Mouse (Mus musculus): ENCODE measurements around the gene Ltbr. TPM values are rescaled to one million over a fixed set of nuclear protein-coding genes. Genes with fewer than 3 reads are reported as not detected.

Gene Ltbr
- polyA plus RNA-seq, 1 experiment from 2014 or later, result 67.4 TPM

GRCm38 (mm10) chr6:125349575-125350230 lies 36.0 kb upstream of the Ltbr start:
- Histone ChIP-seq H3K9me3 (ENCODE audit: control insufficient read depth, low read length) (no peaks in the 10 kb centered on the region), H3K9ac (ENCODE audit: low read length) (peak overlapping the region; percentile 56), H3K4me3 (ENCODE audit: low read depth, low read length) (peak overlapping the region; percentile 74), H3K27ac (ENCODE audit: low read depth) (peak overlapping the region; percentile 33), H3K36me3 (ENCODE audit: control insufficient read depth, insufficient read depth, low read length) (0 out of 2 replicates have a peak, but pooled peaks cover 2% of the 10 kb centered on the region), H3K4me2 (ENCODE audit: low read length) (peak overlapping the region; percentile 56), H3K27me3 (replicated peaks; ENCODE audit: control insufficient read depth, insufficient read depth, low read length) (no peaks in the 10 kb centered on the region), H3K4me1 (replicated peaks; ENCODE audit: control insufficient read depth, insufficient read depth, low read length) (peaks cover 48% of the 10 kb centered on the region)
- under 1% methylated on average over 27 of the region's 27 CpGs for WGBS
- ATAC-seq (replicated peaks; ENCODE audit: low FRiP score, low TSS enrichment, low read depth) (peak; percentile 85), DNase-seq (ENCODE audit: low spot score) (peak; percentile 85)

GRCm38 (mm10) chr6:125348721-125349574 lies 35.3 kb upstream of the Ltbr start, which contains the start of gene Tnfrsf1a:
Gene Tnfrsf1a, plus strand, starts transcription at chr6:125349362.
- Histone ChIP-seq H3K4me1 (replicated peaks; ENCODE audit: control insufficient read depth, insufficient read depth, low read length) (peaks cover 46% of the 10 kb centered on the region), H3K27ac (ENCODE audit: low read depth) (peak within 1 kb of the TSS; percentile 33), H3K4me3 (ENCODE audit: low read depth, low read length) (peak within 1 kb of the TSS; percentile 74), H3K36me3 (ENCODE audit: control insufficient read depth, insufficient read depth, low read length) (0 out of 2 replicates have a peak, but pooled peaks cover 2% of the 10 kb centered on the region), H3K9ac (ENCODE audit: low read length) (peak within 1 kb of the TSS; percentile 56), H3K9me3 (ENCODE audit: control insufficient read depth, low read length) (no peaks in the 10 kb centered on the region), H3K27me3 (replicated peaks; ENCODE audit: control insufficient read depth, insufficient read depth, low read length) (no peaks in the 10 kb centered on the region), H3K4me2 (ENCODE audit: low read length) (peak within 1 kb of the TSS; percentile 56)
- DNase-seq (ENCODE audit: low spot score) (no peak), ATAC-seq (replicated peaks; ENCODE audit: low FRiP score, low TSS enrichment, low read depth) (peak; percentile 21; the same call in 1 of the 2 replicates)
- WGBS, result 11% methylated on average over 22 of the region's 22 CpGs

GRCm38 (mm10) chr6:125346029-125346428 lies 32.3 kb upstream of the Ltbr start:
- peaks cover 20% of the 10 kb centered on the region for H3K4me1 ChIP-seq (replicated peaks; ENCODE audit: control insufficient read depth, insufficient read depth, low read length)
- WGBS, result 57% methylated on average over 2 of the region's 2 CpGs
- H3K27me3 ChIP-seq (replicated peaks; ENCODE audit: control insufficient read depth, insufficient read depth, low read length), result no peaks in the 10 kb centered on the region
- no peaks in the 10 kb centered on the region for H3K36me3 ChIP-seq (ENCODE audit: control insufficient read depth, insufficient read depth, low read length)
- no peak overlapping the region for H3K4me2 ChIP-seq (ENCODE audit: low read length)
- H3K9me3 ChIP-seq (ENCODE audit: control insufficient read depth, low read length), result no peaks in the 10 kb centered on the region
- H3K4me3 ChIP-seq (ENCODE audit: low read depth, low read length), result no peak overlapping the region
- H3K9ac ChIP-seq (ENCODE audit: low read length), result no peak overlapping the region
- DNase-seq (ENCODE audit: low spot score) (no peak), ATAC-seq (replicated peaks; ENCODE audit: low FRiP score, low TSS enrichment, low read depth) (no peak)
- H3K27ac ChIP-seq (ENCODE audit: low read depth), result no peak overlapping the region

- H3K4me2 ChIP-seq (ENCODE audit: low read length), result no peak overlapping the region
- H3K27me3 ChIP-seq (replicated peaks; ENCODE audit: control insufficient read depth, insufficient read depth, low read length), result no peaks in the 10 kb centered on the region
- DNase-seq (ENCODE audit: low spot score) (no peak), ATAC-seq (replicated peaks; ENCODE audit: low FRiP score, low TSS enrichment, low read depth) (no peak)
- H3K4me3 ChIP-seq (ENCODE audit: low read depth, low read length), result no peak overlapping the region
- no peak overlapping the region for H3K27ac ChIP-seq (ENCODE audit: low read depth)
- H3K36me3 ChIP-seq (ENCODE audit: control insufficient read depth, insufficient read depth, low read length), result no peaks in the 10 kb centered on the region
- peaks cover 16% of the 10 kb centered on the region for H3K4me1 ChIP-seq (replicated peaks; ENCODE audit: control insufficient read depth, insufficient read depth, low read length)
- no peak overlapping the region for H3K9ac ChIP-seq (ENCODE audit: low read length)
- WGBS, result 34% methylated on average over 1 of the region's 1 CpGs
- H3K9me3 ChIP-seq (ENCODE audit: control insufficient read depth, low read length), result no peaks in the 10 kb centered on the region
Observed at GRCm38 (mm10) chr6:125345625-125346024, 31.9 kb upstream of the Ltbr start.

GRCm38 (mm10) chr6:125344866-125345265 lies 31.2 kb upstream of the Ltbr start:
- DNase-seq (ENCODE audit: low spot score) (no peak), ATAC-seq (replicated peaks; ENCODE audit: low FRiP score, low TSS enrichment, low read depth) (no peak)
- Histone ChIP-seq H3K27me3 (replicated peaks; ENCODE audit: control insufficient read depth, insufficient read depth, low read length) (no peaks in the 10 kb centered on the region), H3K4me2 (ENCODE audit: low read length) (no peak overlapping the region), H3K4me1 (replicated peaks; ENCODE audit: control insufficient read depth, insufficient read depth, low read length) (peaks cover 15% of the 10 kb centered on the region), H3K4me3 (ENCODE audit: low read depth, low read length) (no peak overlapping the region), H3K9me3 (ENCODE audit: control insufficient read depth, low read length) (no peaks in the 10 kb centered on the region), H3K27ac (ENCODE audit: low read depth) (no peak overlapping the region), H3K36me3 (ENCODE audit: control insufficient read depth, insufficient read depth, low read length) (no peaks in the 10 kb centered on the region), H3K9ac (ENCODE audit: low read length) (no peak overlapping the region)
- 65% methylated on average over 4 of the region's 4 CpGs for WGBS

- no peak for DNase-seq (ENCODE audit: low spot score)
- no peak overlapping the region for H3K9ac ChIP-seq (ENCODE audit: low read length)
- H3K4me2 ChIP-seq (ENCODE audit: low read length), result no peak overlapping the region
- H3K4me1 ChIP-seq (replicated peaks; ENCODE audit: control insufficient read depth, insufficient read depth, low read length), result peaks cover 13% of the 10 kb centered on the region
- H3K27me3 ChIP-seq (replicated peaks; ENCODE audit: control insufficient read depth, insufficient read depth, low read length), result no peaks in the 10 kb centered on the region
- 29% methylated on average over 8 of the region's 8 CpGs for whole genome bisulfite sequencing
- no peak for ATAC-seq (replicated peaks; ENCODE audit: low FRiP score, low TSS enrichment, low read depth)
- H3K9me3 ChIP-seq (ENCODE audit: control insufficient read depth, low read length), result no peaks in the 10 kb centered on the region
- H3K36me3 ChIP-seq (ENCODE audit: control insufficient read depth, insufficient read depth, low read length), result no peaks in the 10 kb centered on the region
- H3K4me3 ChIP-seq (ENCODE audit: low read depth, low read length), result no peak overlapping the region
- H3K27ac ChIP-seq (ENCODE audit: low read depth), result no peak overlapping the region
Observed at GRCm38 (mm10) chr6:125344084-125344483, 30.4 kb upstream of the Ltbr start.

- no peak for DNase-seq (ENCODE audit: low spot score)
- peaks cover 7% of the 10 kb centered on the region; the same call in 1 of the 2 replicates for H3K4me1 ChIP-seq (replicated peaks; ENCODE audit: control insufficient read depth, insufficient read depth, low read length)
- H3K9me3 ChIP-seq (ENCODE audit: control insufficient read depth, low read length), result no peaks in the 10 kb centered on the region
- H3K36me3 ChIP-seq (ENCODE audit: control insufficient read depth, insufficient read depth, low read length), result no peaks in the 10 kb centered on the region
- no peak for ATAC-seq (replicated peaks; ENCODE audit: low FRiP score, low TSS enrichment, low read depth)
- H3K4me3 ChIP-seq (ENCODE audit: low read depth, low read length), result no peak overlapping the region
- WGBS, result 69% methylated on average over 3 of the region's 3 CpGs
- H3K27me3 ChIP-seq (replicated peaks; ENCODE audit: control insufficient read depth, insufficient read depth, low read length), result no peaks in the 10 kb centered on the region
- H3K4me2 ChIP-seq (ENCODE audit: low read length), result no peak overlapping the region
- H3K27ac ChIP-seq (ENCODE audit: low read depth), result no peak overlapping the region
- no peak overlapping the region for H3K9ac ChIP-seq (ENCODE audit: low read length)
Observed at GRCm38 (mm10) chr6:125342198-125342597, 28.5 kb upstream of the Ltbr start.

GRCm38 (mm10) chr6:125340244-125340643 lies 26.6 kb upstream of the Ltbr start:
- DNase-seq (ENCODE audit: low spot score) (no peak), ATAC-seq (replicated peaks; ENCODE audit: low FRiP score, low TSS enrichment, low read depth) (no peak)
- Histone ChIP-seq H3K9ac (ENCODE audit: low read length) (no peak overlapping the region), H3K4me1 (replicated peaks; ENCODE audit: control insufficient read depth, insufficient read depth, low read length) (peaks cover 7% of the 10 kb centered on the region; the same call in 1 of the 2 replicates), H3K4me2 (ENCODE audit: low read length) (no peak overlapping the region), H3K9me3 (ENCODE audit: control insufficient read depth, low read length) (no peaks in the 10 kb centered on the region), H3K27me3 (replicated peaks; ENCODE audit: control insufficient read depth, insufficient read depth, low read length) (no peaks in the 10 kb centered on the region), H3K27ac (ENCODE audit: low read depth) (no peak overlapping the region), H3K36me3 (ENCODE audit: control insufficient read depth, insufficient read depth, low read length) (no peaks in the 10 kb centered on the region), H3K4me3 (ENCODE audit: low read depth, low read length) (no peak overlapping the region)
- whole genome bisulfite sequencing, result 90% methylated on average over 5 of the region's 5 CpGs
